Mouse (Mus musculus) heart, adult 2 months (tissue): ENCODE measurements at regions not wholly inside any gene's neighbourhood (a gene's known extent, or its start where the extent isn't known, plus 50 kb on each side); places are given as distances from the start of the nearest gene placed in this dataset.

Experiments
- DNase-seq, 2 experiments: peaks; one replicate each; pipeline ENCODE4 v3.0.0; 2021
- H3K27ac ChIP-seq: fragments of 200-600 bp; 2 replicates; pipeline ENCODE4 v1.8.1; 2022
- H3K27me3 ChIP-seq: fragments of 200-500 bp; 2 replicates; pipeline ENCODE4 v1.6.1; 2012; ENCODE audit warnings: mild to moderate bottlenecking, low read length, inconsistent platforms, mixed read lengths; ENCODE audit not compliant: control insufficient read depth, insufficient read depth
- H3K36me3 ChIP-seq: fragments of 200-500 bp; 2 replicates; pipeline ENCODE4 v1.6.1; 2012; ENCODE audit warnings: low read length, inconsistent platforms; ENCODE audit not compliant: control insufficient read depth, insufficient read depth
- H3K4me1 ChIP-seq: fragments of 200-500 bp; 2 replicates; pipeline ENCODE4 v1.6.1; 2011; ENCODE audit warnings: low read length; ENCODE audit not compliant: control insufficient read depth, insufficient read depth
- H3K4me3 ChIP-seq: fragments of 200-600 bp; 2 replicates; pipeline ENCODE4 v1.8.1; 2022
- H3K79me2 ChIP-seq: fragments of 200-500 bp; replicated peaks from 2 replicates; pipeline ENCODE4 v1.6.1; 2012; ENCODE audit warnings: mild to moderate bottlenecking, inconsistent platforms, low read length, moderate library complexity, mixed read lengths; ENCODE audit not compliant: control insufficient read depth, insufficient read depth
- H3K9ac ChIP-seq: fragments of 200-500 bp; 2 replicates; pipeline ENCODE4 v1.6.1; 2012; ENCODE audit warnings: low read depth, mild to moderate bottlenecking, control low read depth, inconsistent platforms, low read length, mixed read lengths
- CTCF ChIP-seq: fragments of 200-600 bp; IDR thresholded peaks from 2 replicates; pipeline ENCODE4 v1.8.1; 2022; ENCODE audit warnings: antibody characterized with exemption, mild to moderate bottlenecking, moderate library complexity
- EP300 ChIP-seq: fragments of 200-500 bp; IDR thresholded peaks from 2 replicates; pipeline ENCODE4 v1.6.1; 2011; ENCODE audit warnings: low read depth, low read length, control low read depth; ENCODE audit not compliant: insufficient read depth
- POLR2A ChIP-seq: fragments of 200-500 bp; IDR thresholded peaks from 2 replicates; pipeline ENCODE4 v1.6.1; 2011; ENCODE audit warnings: mild to moderate bottlenecking, low read depth, low read length, control low read depth; ENCODE audit not compliant: insufficient read depth
- WGBS: fragments of 180-500 bp; shearing (Covaris S2); methylation state at CpG from one replicate; pipeline ENCODE4 v1.1.7; 2018; 5-methylcytosine and 5-hydroxymethylcytosine counted together
- intact Hi-C: fragments of 180-260 bp; cut with DNase I; formaldehyde crosslinking; loops from one replicate; pipeline ENCODE4 v1.15.1; 2025

DNA sequence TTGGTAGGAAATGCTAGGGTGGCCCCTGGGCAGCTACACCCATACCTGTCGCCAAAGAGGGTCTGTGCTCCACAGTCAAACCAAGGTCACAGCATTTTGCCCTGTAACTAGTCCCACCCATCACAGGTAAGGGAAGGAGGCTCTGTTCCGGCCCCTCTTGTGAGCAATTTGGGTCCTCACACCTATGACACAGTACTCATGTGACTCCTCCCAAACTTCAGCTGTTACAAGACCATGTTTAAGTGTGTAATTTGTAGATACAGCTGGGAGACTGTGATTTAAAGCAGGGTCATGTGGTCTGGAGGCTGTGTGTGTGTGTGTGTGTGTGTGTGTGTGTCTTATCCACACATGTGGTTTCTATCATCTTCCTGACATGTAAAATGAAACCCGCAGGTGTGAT is 306.3 kb upstream of the Atp5g3 start:
- 73% methylated on average over 3 of the region's 3 CpGs for WGBS
- no peak for TF ChIP-seq POLR2A
- no peak for TF ChIP-seq EP300
- no peak for TF ChIP-seq CTCF
- Histone ChIP-seq H3K4me3 (no peak overlapping the region), H3K79me2 (no peaks in the 10 kb centered on the region), H3K27ac (no peak overlapping the region), H3K4me1 (no peaks in the 10 kb centered on the region), H3K27me3 (no peaks in the 10 kb centered on the region), H3K9ac (no peak overlapping the region), H3K36me3 (no peaks in the 10 kb centered on the region)
- intact Hi-C loops: no loop called here
- no peak for DNase-seq

DNA sequence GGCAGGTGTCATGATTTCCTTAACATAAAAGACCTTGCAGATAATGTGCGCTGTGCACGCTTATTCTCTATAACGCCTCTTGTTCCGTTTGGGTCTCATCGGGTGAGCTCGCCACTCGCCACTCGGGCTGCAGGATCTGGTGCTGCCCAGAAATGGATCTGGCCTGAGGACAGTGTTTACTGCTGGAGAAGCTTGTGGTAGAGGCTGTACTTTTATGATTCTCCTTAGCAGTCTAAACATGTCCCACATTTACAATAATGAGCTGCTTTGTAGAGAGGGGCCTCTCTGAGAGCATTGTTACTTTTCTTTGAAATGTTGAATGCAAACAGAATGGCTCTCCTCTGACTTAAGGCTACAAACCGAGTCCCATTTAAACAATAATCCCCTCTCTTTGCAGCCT is 299.1 kb upstream of the Atp5g3 start:
- no peak for TF ChIP-seq POLR2A
- TF ChIP-seq EP300: no peak
- no peak for TF ChIP-seq CTCF
- 82% methylated on average over 9 of the region's 9 CpGs for WGBS
- Histone ChIP-seq H3K4me1 (no peaks in the 10 kb centered on the region), H3K9ac (no peak overlapping the region), H3K79me2 (no peaks in the 10 kb centered on the region), H3K36me3 (no peaks in the 10 kb centered on the region), H3K4me3 (no peak overlapping the region), H3K27me3 (no peaks in the 10 kb centered on the region), H3K27ac (no peak overlapping the region)
- intact Hi-C loops: no loop called here
- DNase-seq: no peak

DNA sequence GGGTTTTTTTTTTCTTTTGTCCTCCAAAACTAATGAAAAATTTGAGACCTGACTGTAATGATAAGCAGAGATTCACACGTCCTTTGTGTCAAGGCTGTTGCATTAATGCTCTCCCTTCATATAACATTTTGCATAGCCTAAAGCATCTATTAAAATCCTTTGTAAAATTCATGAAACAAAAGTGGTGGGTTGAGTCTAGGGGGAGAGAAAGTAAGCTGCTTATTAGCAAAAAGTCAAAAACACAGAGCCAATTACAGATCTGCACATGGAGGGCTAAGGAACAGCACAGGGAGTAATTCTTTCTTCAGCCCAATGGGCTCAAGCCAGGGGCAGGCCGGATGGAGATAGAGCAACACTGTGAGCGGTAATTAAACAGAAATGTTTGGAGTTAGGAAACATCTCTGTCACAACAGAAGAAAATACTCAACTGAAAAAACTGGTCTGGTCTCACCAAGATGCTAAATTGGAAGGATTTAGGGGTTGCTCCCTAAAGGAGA is 298.3 kb upstream of the Atp5g3 start:
- WGBS: 77% methylated on average over 3 of the region's 3 CpGs
- Histone ChIP-seq H3K9ac (no peak overlapping the region), H3K27ac (no peak overlapping the region), H3K4me1 (no peaks in the 10 kb centered on the region), H3K4me3 (no peak overlapping the region), H3K36me3 (no peaks in the 10 kb centered on the region), H3K79me2 (no peaks in the 10 kb centered on the region), H3K27me3 (no peaks in the 10 kb centered on the region)
- no peak for DNase-seq
- intact Hi-C loops: no loop called here
- no peak for TF ChIP-seq POLR2A
- no peak for TF ChIP-seq CTCF
- no peak for TF ChIP-seq EP300

- TF ChIP-seq EP300 (no peak), POLR2A (no peak), CTCF (no peak)
- Histone ChIP-seq H3K27me3 (no peaks in the 10 kb centered on the region), H3K9ac (no peak overlapping the region), H3K4me1 (no peaks in the 10 kb centered on the region), H3K79me2 (no peaks in the 10 kb centered on the region), H3K27ac (no peak overlapping the region), H3K4me3 (no peak overlapping the region), H3K36me3 (no peaks in the 10 kb centered on the region)
- DNase-seq: no peak
- intact Hi-C loops: no loop called here
- whole genome bisulfite sequencing: 33% methylated on average over 10 of the region's 10 CpGs
These were observed 296.3 kb upstream of the Atp5g3 start for GRCm38 (mm10) chr2:74207440-74207839.

DNA sequence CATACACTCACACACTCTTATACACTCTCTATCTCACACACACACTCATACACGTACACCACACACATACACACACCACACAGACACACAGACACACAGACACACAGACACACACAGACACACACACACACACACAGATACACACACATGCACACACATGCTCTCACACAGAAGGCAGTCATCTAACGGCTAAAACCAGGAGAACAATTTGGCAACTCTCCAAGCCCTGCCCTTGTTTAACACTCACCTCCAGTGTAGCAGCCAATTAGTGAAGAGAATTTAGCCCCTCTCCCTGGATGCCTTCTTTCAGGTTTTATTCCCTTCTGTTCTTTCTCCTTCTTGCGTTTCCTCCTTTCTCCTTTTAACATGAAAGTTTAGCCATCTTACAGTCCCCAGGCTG is 291.6 kb upstream of the Atp5g3 start:
- Histone ChIP-seq H3K9ac (no peak overlapping the region), H3K27ac (no peak overlapping the region), H3K27me3 (no peaks in the 10 kb centered on the region), H3K79me2 (no peaks in the 10 kb centered on the region), H3K4me1 (no peaks in the 10 kb centered on the region), H3K4me3 (no peak overlapping the region), H3K36me3 (no peaks in the 10 kb centered on the region)
- DNase-seq: no peak
- intact Hi-C loops: no loop called here
- 65% methylated on average over 3 of the region's 3 CpGs for WGBS
- TF ChIP-seq EP300 (no peak), POLR2A (no peak), CTCF (no peak)

DNA sequence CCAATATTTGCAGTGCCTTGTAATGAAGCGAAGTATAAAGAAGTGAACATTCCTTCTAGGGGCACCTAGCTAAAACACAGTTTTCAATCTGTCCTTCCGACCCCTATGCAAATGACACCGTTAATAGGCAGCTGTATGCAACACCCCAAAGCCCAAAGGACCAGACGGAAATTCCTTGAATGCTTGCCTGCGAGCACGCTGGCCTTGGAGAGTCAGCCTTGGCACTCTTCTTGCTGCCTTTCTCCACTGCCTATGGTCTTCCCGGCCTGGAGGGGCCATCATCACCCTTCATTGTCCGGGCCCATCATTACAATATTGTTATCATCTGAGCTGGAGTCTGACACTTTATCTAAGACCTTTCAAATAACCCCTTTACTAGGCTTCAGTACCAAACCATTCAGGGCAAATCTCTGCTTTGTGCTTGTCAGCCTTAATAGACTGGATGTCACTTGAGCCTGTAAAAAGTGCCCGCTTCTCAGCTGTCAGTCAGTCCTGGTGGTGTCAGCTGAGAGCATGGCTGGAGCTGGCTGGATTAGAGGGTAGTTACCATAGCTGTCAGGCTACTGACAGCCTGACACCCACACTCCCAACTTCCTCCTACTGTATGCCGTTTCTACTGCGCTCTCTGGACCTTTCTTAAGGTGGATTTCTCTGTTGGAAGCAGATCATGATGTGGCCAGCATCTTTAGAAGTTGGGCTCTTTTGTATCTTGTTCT is 290.6 kb upstream of the Atp5g3 start:
- Histone ChIP-seq H3K4me1 (no peaks in the 10 kb centered on the region), H3K36me3 (no peaks in the 10 kb centered on the region), H3K4me3 (no peak overlapping the region), H3K9ac (no peak overlapping the region), H3K79me2 (no peaks in the 10 kb centered on the region), H3K27me3 (no peaks in the 10 kb centered on the region), H3K27ac (no peak overlapping the region)
- TF ChIP-seq CTCF (no peak), POLR2A (no peak), EP300 (no peak)
- DNase-seq: no peak
- intact Hi-C loops: no loop called here
- WGBS: 33% methylated on average over 11 of the region's 11 CpGs
